Mouse (Mus musculus): ENCODE results near the gene Olfr316. TPM values are rescaled to one million over a fixed set of nuclear protein-coding genes. Genes with fewer than 3 reads are reported as not detected.
"Not testable (repeated sequence)": the region's sequence is repeated elsewhere in the genome, so short reads cannot be mapped to it uniquely, and the experiment has no call there.

Gene Olfr316
- polyA plus RNA-seq (2015; fragmentation: Nextera tagmentation; extraction: Ambion mirVana), result not detected in 2 replicates

DNA sequence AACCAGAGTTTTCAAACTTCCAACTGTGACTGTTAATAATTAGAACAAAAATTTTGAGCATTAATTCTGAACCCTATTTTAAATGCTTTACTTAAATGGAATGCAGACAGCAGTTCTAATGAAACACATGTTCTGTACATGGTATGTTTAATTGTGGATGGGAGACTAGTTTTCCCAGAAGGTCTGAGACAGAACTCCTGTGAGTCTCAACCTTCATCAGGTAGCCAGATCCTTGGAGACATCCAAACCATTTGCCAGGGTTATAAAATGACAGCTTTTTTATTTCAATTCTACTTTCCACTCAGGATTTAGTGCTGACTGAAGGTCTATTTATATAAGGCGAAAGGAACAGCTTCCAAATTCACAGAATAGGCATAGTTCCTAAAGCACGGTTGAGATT is at the start of gene Olfr316:
Olfr316 (plus strand) TSS at position 301 of the 400 bp plus-strand sequence.
- no peak within 1 kb of the TSS for H3K9ac ChIP-seq
- 0 out of 2 replicates have a peak, but pooled peaks cover under 1% of the 10 kb centered on the region for H3K9me3 ChIP-seq
- ATAC-seq (ENCODE audit: extremely low read depth, insufficient number of reproducible peaks, low FRiP score, low TSS enrichment), result no peak
- 68% methylated on average over 2 of the region's 2 CpGs for WGBS
- no peaks in the 10 kb centered on the region for H3K27me3 ChIP-seq (replicated peaks)
- H3K27ac ChIP-seq (replicated peaks), result no peak within 1 kb of the TSS
- H3K36me3 ChIP-seq, result no peaks in the 10 kb centered on the region
- H3K4me3 ChIP-seq, result no peak within 1 kb of the TSS
- H3K4me2 ChIP-seq, result no peak within 1 kb of the TSS
- H3K4me1 ChIP-seq, result no peaks in the 10 kb centered on the region

DNA sequence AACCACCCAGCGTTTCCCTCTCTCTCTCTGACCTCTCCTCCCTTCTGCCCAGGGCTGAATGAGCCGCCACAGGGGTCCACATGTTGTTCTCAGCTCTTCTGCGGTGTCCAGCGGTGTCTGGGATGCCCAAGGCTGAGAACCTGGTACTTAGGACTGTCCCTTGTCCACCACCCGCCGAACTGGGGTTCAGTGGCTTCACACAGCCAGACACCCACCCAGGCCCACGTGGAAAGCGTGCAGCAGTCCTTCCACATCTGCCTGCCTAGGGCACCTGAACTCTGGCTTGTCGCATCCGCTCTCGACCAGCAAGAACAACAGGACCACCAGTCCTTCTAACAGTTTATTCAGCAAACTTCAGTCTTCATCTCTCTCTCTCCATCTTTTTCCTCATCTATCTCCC is 43.4 kb upstream of the Olfr316 start:
- H3K9me3 ChIP-seq, result no peaks in the 10 kb centered on the region
- no peaks in the 10 kb centered on the region for H3K4me1 ChIP-seq
- H3K4me3 ChIP-seq, result no peak overlapping the region
- no peak overlapping the region for H3K27ac ChIP-seq (replicated peaks)
- H3K4me2 ChIP-seq, result no peak overlapping the region
- H3K27me3 ChIP-seq (replicated peaks), result no peaks in the 10 kb centered on the region
- 73% methylated on average over 11 of the region's 11 CpGs for WGBS
- H3K9ac ChIP-seq, result no peak overlapping the region
- H3K36me3 ChIP-seq, result no peaks in the 10 kb centered on the region
- ATAC-seq (ENCODE audit: extremely low read depth, insufficient number of reproducible peaks, low FRiP score, low TSS enrichment), result no peak

DNA sequence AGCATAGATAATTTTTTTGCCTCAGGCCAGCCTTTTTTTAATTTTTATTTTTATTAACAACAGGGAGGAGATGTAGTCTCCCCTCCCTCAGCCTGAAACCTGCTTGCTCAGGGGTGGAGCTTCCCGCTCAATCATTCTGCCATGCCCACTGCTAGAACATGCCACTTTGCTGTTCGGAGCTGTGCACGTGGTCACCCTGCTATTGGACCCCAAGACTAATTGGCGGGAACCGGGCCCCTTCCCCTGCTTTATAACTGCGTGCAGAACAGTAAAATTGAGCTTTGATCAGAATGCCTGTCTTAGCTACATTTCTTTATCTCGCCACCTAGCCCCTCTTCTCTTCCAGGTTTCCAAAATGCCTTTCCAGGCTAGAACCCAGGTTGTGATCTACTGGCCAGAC is 34.8 kb upstream of the Olfr316 start:
- H3K9ac ChIP-seq; H3K4me1 ChIP-seq; H3K9me3 ChIP-seq; H3K4me2 ChIP-seq; ATAC-seq (ENCODE audit: extremely low read depth, insufficient number of reproducible peaks, low FRiP score, low TSS enrichment); H3K36me3 ChIP-seq; H3K4me3 ChIP-seq; H3K27me3 ChIP-seq (replicated peaks); H3K27ac ChIP-seq (replicated peaks): not testable (repeated sequence)
- 80% methylated on average over 7 of the region's 7 CpGs for WGBS

DNA sequence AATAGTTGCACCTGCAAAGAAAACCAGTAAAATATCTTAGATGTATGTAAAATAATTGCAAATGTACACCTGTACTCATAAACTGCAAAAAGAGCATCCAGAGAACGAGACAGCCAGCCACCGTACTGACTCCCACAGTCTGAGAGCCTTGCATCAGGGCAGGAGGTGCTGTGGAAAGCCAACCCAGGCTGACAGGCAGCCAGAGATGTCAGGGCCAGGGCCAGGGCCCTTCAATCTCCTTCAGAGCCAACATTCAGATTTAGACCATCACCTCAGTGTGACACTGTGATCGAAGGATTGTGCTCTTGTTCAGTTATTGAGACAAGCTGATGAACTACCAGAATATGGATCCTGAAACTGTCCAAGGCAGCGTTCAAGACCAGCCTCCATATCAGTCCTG is 32.8 kb upstream of the Olfr316 start:
- Histone ChIP-seq H3K9ac (no peak overlapping the region), H3K36me3 (no peaks in the 10 kb centered on the region), H3K27me3 (replicated peaks) (no peaks in the 10 kb centered on the region), H3K4me2 (no peak overlapping the region), H3K9me3 (no peaks in the 10 kb centered on the region), H3K4me3 (no peak overlapping the region), H3K4me1 (no peaks in the 10 kb centered on the region), H3K27ac (replicated peaks) (no peak overlapping the region)
- 79% methylated on average over 4 of the region's 4 CpGs for WGBS
- no peak for ATAC-seq (ENCODE audit: extremely low read depth, insufficient number of reproducible peaks, low FRiP score, low TSS enrichment)

DNA sequence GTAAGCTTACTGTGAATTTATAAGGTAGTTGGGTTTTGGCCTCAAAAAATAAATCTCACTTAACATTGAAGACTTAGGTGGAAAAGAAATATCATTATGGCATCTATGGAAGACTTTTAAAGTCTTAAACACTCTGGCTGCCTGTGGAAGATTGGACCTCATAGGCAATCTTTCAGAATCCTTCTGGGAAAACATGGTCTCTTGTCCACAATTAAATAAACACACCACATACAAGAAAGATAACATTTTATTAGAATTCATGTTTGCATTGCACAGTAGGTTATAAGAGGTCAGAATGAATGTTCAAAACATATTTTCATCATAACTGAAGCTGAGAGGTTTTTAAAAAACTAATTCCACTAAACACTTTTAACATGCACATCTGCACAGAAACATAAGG is 28.6 kb upstream of the Olfr316 start, which contains the start of gene Olfr318:
Olfr318 (minus strand) TSS at position 101 of the 400 bp plus-strand sequence.
- Histone ChIP-seq H3K9me3 (no peaks in the 10 kb centered on the region), H3K9ac (no peak within 1 kb of the TSS), H3K4me3 (no peak within 1 kb of the TSS), H3K27ac (replicated peaks) (no peak within 1 kb of the TSS), H3K4me1 (no peaks in the 10 kb centered on the region), H3K4me2 (no peak within 1 kb of the TSS), H3K27me3 (replicated peaks) (no peaks in the 10 kb centered on the region), H3K36me3 (no peaks in the 10 kb centered on the region)
- no peak for ATAC-seq (ENCODE audit: extremely low read depth, insufficient number of reproducible peaks, low FRiP score, low TSS enrichment)

DNA sequence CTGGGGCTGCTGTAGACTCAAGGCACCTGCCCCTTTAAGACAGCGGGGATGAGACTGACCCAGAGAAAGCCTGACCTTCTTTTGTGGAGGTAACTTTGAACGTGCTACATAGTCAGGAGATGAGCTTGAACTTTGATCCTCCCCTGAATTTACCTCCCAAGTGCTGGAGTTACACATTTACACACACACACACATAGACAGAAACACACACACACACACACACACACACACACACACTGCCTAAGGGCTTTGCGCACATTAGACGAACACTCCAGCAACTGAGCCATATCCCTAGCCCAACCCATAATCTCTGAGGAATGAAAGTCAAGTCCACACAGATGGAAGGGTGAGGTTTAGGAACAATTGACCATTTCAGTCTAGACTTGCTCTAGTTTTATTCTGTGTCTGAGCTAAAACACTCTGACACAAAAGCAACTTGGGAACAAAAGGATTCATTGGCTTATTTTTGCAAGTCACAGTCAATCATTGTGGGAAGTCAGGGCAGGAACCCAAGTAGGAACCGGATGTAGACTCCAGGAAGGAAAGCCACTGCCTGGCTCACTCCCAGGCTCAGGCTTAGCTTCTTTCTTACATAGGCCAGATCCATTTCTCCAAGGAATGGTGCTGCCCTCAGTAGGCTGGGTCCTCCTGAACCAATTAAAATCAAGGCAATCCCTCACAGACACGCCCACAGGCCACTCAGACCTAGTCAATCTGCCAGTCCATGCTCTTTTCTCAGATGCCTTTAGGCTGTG is 24.5 kb upstream of the Olfr316 start:
- ATAC-seq (ENCODE audit: extremely low read depth, insufficient number of reproducible peaks, low FRiP score, low TSS enrichment); H3K4me1 ChIP-seq: not testable (repeated sequence)
- WGBS, result 74% methylated on average over 6 of the region's 6 CpGs

DNA sequence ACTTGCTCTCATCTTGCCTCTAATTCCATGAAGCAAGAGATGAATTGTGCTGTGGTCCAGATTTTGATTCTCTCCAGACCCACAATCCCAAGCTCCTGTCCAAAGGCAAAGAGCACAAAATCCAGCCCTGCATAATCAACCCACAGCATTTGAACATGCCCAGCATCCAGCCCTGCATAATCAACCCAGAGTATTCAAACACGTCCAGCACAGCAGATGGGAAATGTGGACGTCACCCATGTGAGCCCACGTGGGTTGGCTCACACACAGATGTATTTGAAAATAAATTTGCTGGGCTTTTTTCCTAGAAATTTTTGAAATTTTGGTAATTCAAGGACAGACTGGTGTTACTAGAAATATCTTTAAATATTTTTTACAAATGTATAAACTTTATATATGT is 19.2 kb upstream of the Olfr316 start:
- no peak for ATAC-seq (ENCODE audit: extremely low read depth, insufficient number of reproducible peaks, low FRiP score, low TSS enrichment)
- H3K9ac ChIP-seq, result no peak overlapping the region
- no peak overlapping the region for H3K4me2 ChIP-seq
- H3K36me3 ChIP-seq, result no peaks in the 10 kb centered on the region
- H3K27me3 ChIP-seq (replicated peaks), result no peaks in the 10 kb centered on the region
- WGBS, result 56% methylated on average over 3 of the region's 3 CpGs
- no peak overlapping the region for H3K4me3 ChIP-seq
- no peaks in the 10 kb centered on the region for H3K9me3 ChIP-seq
- no peak overlapping the region for H3K27ac ChIP-seq (replicated peaks)
- H3K4me1 ChIP-seq, result no peaks in the 10 kb centered on the region

More for the DNA sequence above, 24.5 kb upstream of the Olfr316 start:
- not testable (repeated sequence) for H3K9me3 ChIP-seq; H3K4me2 ChIP-seq; H3K27me3 ChIP-seq (replicated peaks); H3K9ac ChIP-seq; H3K36me3 ChIP-seq; H3K27ac ChIP-seq (replicated peaks); H3K4me3 ChIP-seq

DNA sequence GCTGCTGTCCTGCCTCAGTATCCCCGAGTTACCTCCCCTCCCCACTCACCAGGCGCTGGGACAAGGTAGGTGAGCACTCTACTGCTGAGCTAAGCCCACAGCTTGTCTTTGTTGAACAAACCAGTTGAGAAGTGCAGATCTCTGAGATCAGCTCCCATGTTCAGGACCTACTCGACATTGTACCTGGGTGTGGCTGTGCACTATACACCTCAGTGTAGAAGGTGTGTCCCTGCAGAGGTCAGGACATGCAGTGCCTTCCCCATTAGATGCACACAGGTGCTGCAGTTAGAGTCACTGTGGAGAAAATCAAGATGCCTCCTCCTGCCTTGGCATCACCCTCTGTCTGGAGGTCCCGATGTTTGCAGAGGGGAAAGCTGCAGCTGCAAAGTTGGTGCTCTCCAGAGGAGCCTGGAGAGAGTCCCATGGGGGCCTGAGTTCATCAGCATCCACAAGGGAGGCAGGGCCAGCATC is 13.7 kb upstream of the Olfr316 start, which contains the start of gene Olfr317:
Olfr317 (minus strand) TSS at position 421 of the 471 bp plus-strand sequence.
- no peaks in the 10 kb centered on the region for H3K4me1 ChIP-seq
- H3K27me3 ChIP-seq (replicated peaks), result no peaks in the 10 kb centered on the region
- 71% methylated on average over 4 of the region's 4 CpGs for WGBS
- no peak within 1 kb of the TSS for H3K27ac ChIP-seq (replicated peaks)
- H3K9ac ChIP-seq, result no peak within 1 kb of the TSS
- no peak for ATAC-seq (ENCODE audit: extremely low read depth, insufficient number of reproducible peaks, low FRiP score, low TSS enrichment)
- no peak within 1 kb of the TSS for H3K4me2 ChIP-seq
- H3K9me3 ChIP-seq, result no peaks in the 10 kb centered on the region
- no peak within 1 kb of the TSS for H3K4me3 ChIP-seq
- no peaks in the 10 kb centered on the region for H3K36me3 ChIP-seq

DNA sequence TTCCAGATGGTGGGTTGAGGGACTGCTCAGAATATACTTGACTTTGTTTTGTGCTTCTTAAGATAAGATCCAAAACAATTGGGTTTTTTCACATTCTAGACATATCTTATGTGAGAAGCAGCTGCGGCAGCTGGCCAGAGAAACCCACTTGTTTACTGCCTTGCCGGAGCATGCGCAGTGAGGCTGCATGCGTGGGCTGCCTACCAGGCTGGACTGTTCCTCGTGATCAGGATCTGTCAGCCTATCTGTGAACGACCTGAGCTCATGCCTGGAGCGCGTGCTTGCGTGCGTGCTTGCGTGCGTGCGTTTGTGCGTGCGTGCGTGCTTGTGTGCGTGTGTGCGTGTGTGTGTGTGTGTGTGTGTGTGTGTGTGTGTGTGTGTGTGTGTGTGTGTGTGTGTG is 1.4 kb upstream of the Olfr316 start:
- not testable (repeated sequence) for ATAC-seq (ENCODE audit: extremely low read depth, insufficient number of reproducible peaks, low FRiP score, low TSS enrichment); H3K27ac ChIP-seq (replicated peaks); H3K27me3 ChIP-seq (replicated peaks); H3K4me1 ChIP-seq; H3K4me2 ChIP-seq; H3K36me3 ChIP-seq; H3K4me3 ChIP-seq; H3K9ac ChIP-seq; H3K9me3 ChIP-seq
- 90% methylated on average over 18 of the region's 18 CpGs for WGBS

DNA sequence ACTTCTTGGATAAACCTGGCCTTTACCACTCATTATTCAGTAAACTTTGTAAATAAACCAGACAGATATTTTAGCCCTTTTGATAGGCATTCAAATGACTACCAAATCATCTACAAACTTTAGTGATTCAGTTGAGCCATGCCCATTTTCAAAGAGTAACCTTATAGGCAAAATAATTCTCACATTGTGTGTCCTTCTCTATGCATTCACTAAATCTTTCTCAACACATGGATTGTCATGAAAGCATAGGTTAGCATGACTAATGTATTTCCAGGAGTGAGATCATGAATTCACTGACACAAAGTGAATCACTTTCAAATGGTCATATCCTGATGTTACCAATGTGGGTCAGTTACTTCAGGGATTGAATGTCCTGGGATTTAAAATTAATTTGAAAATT is 20.4 kb downstream of the Olfr316 start, which contains the start of gene Olfr315:
Olfr315 (plus strand) TSS at position 301 of the 400 bp plus-strand sequence.
- no peak within 1 kb of the TSS for H3K9ac ChIP-seq
- no peaks in the 10 kb centered on the region for H3K9me3 ChIP-seq
- H3K27ac ChIP-seq (replicated peaks), result no peak within 1 kb of the TSS
- H3K27me3 ChIP-seq (replicated peaks), result no peaks in the 10 kb centered on the region
- H3K4me3 ChIP-seq, result no peak within 1 kb of the TSS
- H3K4me2 ChIP-seq, result no peak within 1 kb of the TSS
- H3K4me1 ChIP-seq, result no peaks in the 10 kb centered on the region
- no peak for ATAC-seq (ENCODE audit: extremely low read depth, insufficient number of reproducible peaks, low FRiP score, low TSS enrichment)
- H3K36me3 ChIP-seq, result no peaks in the 10 kb centered on the region

DNA sequence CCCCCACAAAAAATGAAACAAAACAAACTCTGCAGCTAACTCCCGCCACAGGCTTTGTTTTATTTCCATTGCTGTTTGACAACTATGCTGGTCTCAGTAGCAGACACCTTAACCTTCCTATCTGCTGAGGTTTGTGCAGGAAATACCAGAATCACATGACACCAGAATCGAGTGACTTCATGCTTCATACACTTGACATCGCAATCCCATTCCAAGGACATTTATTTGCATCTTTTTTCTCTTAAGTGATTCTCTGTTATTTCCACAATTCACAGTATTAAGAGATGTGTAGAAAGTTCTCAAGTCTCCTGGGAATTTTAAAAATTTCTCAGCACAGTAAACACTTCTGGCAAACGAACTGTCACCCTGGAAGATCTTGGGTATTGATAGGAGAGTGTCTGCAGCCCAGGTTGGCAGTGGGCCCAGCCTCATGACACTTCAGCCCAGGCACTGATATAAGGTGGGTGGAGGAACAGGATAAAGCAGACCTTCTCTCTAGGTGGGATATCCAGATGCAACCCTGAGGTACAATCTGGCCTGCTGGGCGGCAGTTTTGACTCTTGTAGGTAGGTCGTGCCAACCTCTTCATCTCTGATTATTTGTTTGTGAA is 30.1 kb downstream of the Olfr316 start, which contains the start of gene Olfr314:
Olfr314 (plus strand) TSS at position 473 of the 610 bp plus-strand sequence.
- H3K4me2 ChIP-seq, result peak within 1 kb of the TSS; percentile 10
- ATAC-seq (ENCODE audit: extremely low read depth, insufficient number of reproducible peaks, low FRiP score, low TSS enrichment), result no peak

More for the DNA sequence above, 30.1 kb downstream of the Olfr316 start, which contains the start of gene Olfr314:
- no peaks in the 10 kb centered on the region for H3K27me3 ChIP-seq (replicated peaks)
- no peak within 1 kb of the TSS for H3K9ac ChIP-seq
- no peak within 1 kb of the TSS for H3K27ac ChIP-seq (replicated peaks)
- H3K9me3 ChIP-seq, result no peaks in the 10 kb centered on the region
- H3K4me3 ChIP-seq, result no peak within 1 kb of the TSS
- 49% methylated on average over 6 of the region's 6 CpGs for WGBS
- H3K4me1 ChIP-seq, result peaks cover 18% of the 10 kb centered on the region
- H3K36me3 ChIP-seq, result no peaks in the 10 kb centered on the region
